Mouse (Mus musculus) mouse embryonic stem cell (cell line): Measurements from ENCODE around the gene Tmed10.

Source experiments
- in situ Hi-C, 2 experiments: fragments of 300-500 bp; cut with MboI; formaldehyde crosslinking; loops; 1 replicate in 1 of 2; 3 replicates in 1 of 2; pipeline ENCODE4 v1.14.3; 2019 to 2020; ENCODE audit warnings: low sequenced_read_pairs in 2 of 2, low pct_unique_long_range_greater_than_20kb in 1 of 2, mixed read lengths in 1 of 2; ENCODE audit not compliant: unreplicated experiment in 1 of 2

The Tmed10 gene

GRCm38 (mm10) chr12:85292288-85292687 lies 82.4 kb downstream of the Tmed10 start:
- in situ Hi-C loops, result loop anchor here in 1 of 2 experiments (10.0 kb wide), 1 partner anchor 147 kb away; no protein-coding TSS in a partner anchor

- in situ Hi-C loops, result loop anchor here in 1 of 2 experiments (10.0 kb wide), 1 partner anchor 147 kb away; no protein-coding TSS in a partner anchor
Measured at GRCm38 (mm10) chr12:85291541-85291940, 83.1 kb downstream of the Tmed10 start.

DNA sequence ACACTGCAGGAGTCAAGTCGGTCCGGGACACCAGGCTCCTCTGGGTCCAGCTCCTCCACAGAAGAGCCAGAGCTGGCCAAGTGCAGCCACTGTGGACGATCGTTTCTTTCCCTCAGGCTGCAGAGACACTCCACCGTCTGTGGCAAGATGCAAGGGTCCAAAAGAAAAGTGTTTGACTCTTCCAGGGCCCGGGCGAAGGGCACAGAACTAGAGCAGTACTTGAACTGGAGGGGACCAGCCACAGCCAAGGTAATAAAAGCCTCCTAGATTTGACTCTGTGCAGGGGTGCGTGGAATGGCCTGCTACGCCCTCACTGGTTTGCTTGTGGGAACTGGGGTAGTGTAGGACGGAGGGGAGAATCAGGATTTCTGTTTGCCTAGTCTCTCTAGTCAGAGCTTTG lies 84.0 kb downstream of the Tmed10 start:
- in situ Hi-C loops, result loop anchor here in 1 of 2 experiments (10.0 kb wide), 1 partner anchor 146 kb away; no protein-coding TSS in a partner anchor
